Mouse (Mus musculus) kidney, adult 2 months (tissue): ENCODE measurements at regions not wholly inside any gene's neighbourhood (a gene's known extent, or its start where the extent isn't known, plus 50 kb on each side); places are given as distances from the start of the nearest gene placed in this dataset.

ENCODE experiments used
- CTCF ChIP-seq: fragments of 200-500 bp; conservative IDR thresholded peaks from 2 replicates; pipeline ENCODE4 v1.5.1; 2011; ENCODE audit warnings: low read depth, mild to moderate bottlenecking, control low read depth, low read length, moderate library complexity, mixed read lengths; ENCODE audit not compliant: insufficient read depth, insufficient read length
- POLR2A ChIP-seq: fragments of 200-500 bp; IDR thresholded peaks from one replicate; pipeline ENCODE4 v1.6.1; 2011; ENCODE audit warnings: low read depth, low read length, control low read depth

GRCm38 (mm10) chr13:37649467-37650080 is 128.6 kb upstream of the Rreb1 start:
- TF ChIP-seq CTCF (no peak), POLR2A (no peak)
